Mouse (Mus musculus) erythroblast, embryonic 14.5 days (primary cell): ENCODE results near the gene Prm2. TPM values are rescaled to one million over a fixed set of nuclear protein-coding genes. Genes with fewer than 3 reads are reported as not detected.
"Not testable (repeated sequence)": the region's sequence is repeated elsewhere in the genome, so short reads cannot be mapped to it uniquely, and the experiment has no call there.

Experiments used
- H3K27me3 ChIP-seq: 2 replicates; pipeline ENCODE4 v1.6.1; 2012; ENCODE audit warnings: inconsistent platforms; ENCODE audit not compliant: control insufficient read depth
- H3K36me3 ChIP-seq: 2 replicates; pipeline ENCODE4 v1.6.1; 2012; ENCODE audit warnings: mild to moderate bottlenecking, inconsistent platforms; ENCODE audit not compliant: control insufficient read depth
- H3K4me1 ChIP-seq: 2 replicates; pipeline ENCODE4 v1.6.1; 2012; ENCODE audit warnings: inconsistent platforms; ENCODE audit not compliant: control insufficient read depth
- H3K4me3 ChIP-seq: replicated peaks from 2 replicates; pipeline ENCODE3; 2012; ENCODE audit warnings: moderate library complexity, mild to moderate bottlenecking, inconsistent platforms
- H3K9me3 ChIP-seq: 2 replicates; pipeline ENCODE4 v1.6.1; 2012; ENCODE audit warnings: low read length, inconsistent platforms, mixed read lengths; ENCODE audit not compliant: control insufficient read depth
- GATA1 ChIP-seq: IDR thresholded peaks from 2 replicates; pipeline ENCODE4 v1.6.1; 2012; ENCODE audit warnings: low read length, inconsistent platforms, mixed read lengths
- TAL1 ChIP-seq: IDR thresholded peaks from 3 replicates; pipeline ENCODE4 v1.6.1; 2012; ENCODE audit warnings: low read length, inconsistent platforms, mixed read lengths
- polyA plus RNA-seq: library from polyadenylated mRNA; stranded (reverse); fragments of >175 nt; gene quantifications from 2 replicates; pipeline ENCODE4 v1.2.3, GENCODE M21; 2012

Prm2 gene
- polyA plus RNA-seq, 1 experiment: not detected

- Histone ChIP-seq H3K9me3 (no peaks in the 10 kb centered on the region), H3K4me1 (peaks cover 8% of the 10 kb centered on the region), H3K36me3 (no peaks in the 10 kb centered on the region), H3K27me3 (no peaks in the 10 kb centered on the region), H3K4me3 (no peak overlapping the region)
- no peak for TF ChIP-seq TAL1
- TF ChIP-seq GATA1: no peak
Measured at GRCm38 (mm10) chr16:10818579-10819135, 22.7 kb upstream of the Prm2 start.

DNA sequence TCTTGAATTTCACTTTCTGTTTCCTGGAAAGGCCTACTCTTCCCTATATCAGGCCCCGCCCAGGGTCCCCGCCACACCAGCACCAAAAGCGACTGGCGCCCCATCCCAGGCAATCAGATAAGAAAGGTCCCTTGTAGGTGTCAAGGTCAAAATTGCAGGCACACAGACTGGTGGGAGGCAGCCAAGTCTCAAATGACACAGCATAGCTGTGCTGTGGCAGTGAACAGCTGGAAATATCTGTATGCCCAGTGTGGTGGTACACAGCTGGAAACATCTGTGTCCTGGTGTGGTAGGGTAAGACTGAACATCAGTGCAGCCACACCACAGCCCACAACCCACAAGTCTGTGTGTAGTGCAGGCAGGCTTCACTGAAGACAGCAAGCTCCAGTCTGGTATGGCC, 18.9 kb upstream of the Prm2 start:
- Histone ChIP-seq H3K4me1 (peaks cover 8% of the 10 kb centered on the region), H3K9me3 (no peaks in the 10 kb centered on the region), H3K27me3 (peaks cover 4% of the 10 kb centered on the region), H3K36me3 (no peaks in the 10 kb centered on the region), H3K4me3 (no peak overlapping the region)
- TF ChIP-seq TAL1: no peak
- TF ChIP-seq GATA1: peak; percentile 31; the same call in 1 of the 2 replicates

DNA sequence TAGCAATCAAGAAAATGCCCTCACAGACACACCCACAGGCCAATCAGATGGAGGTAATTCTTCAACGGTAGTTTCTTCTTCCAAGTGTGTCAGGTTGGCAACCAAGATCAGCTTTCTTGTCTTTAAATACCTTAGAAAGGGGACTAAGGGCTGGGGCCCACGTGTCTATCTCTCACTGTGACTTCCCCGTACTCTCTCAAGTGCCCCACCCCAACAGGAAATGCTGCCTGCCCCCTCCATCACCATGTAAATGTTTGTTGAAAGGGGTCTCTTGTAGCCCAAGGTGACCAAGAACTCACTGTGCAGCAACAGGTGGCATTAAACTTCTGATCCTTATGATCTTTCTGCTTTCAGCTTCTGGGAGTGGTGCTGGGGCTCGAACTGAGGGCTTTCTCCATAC, 17.8 kb upstream of the Prm2 start:
- no peak overlapping the region for H3K4me3 ChIP-seq
- no peaks in the 10 kb centered on the region for H3K36me3 ChIP-seq
- TF ChIP-seq TAL1: no peak
- TF ChIP-seq GATA1: no peak
- H3K4me1 ChIP-seq: peaks cover 8% of the 10 kb centered on the region
- H3K27me3 ChIP-seq: peaks cover 4% of the 10 kb centered on the region
- H3K9me3 ChIP-seq: no peaks in the 10 kb centered on the region

DNA sequence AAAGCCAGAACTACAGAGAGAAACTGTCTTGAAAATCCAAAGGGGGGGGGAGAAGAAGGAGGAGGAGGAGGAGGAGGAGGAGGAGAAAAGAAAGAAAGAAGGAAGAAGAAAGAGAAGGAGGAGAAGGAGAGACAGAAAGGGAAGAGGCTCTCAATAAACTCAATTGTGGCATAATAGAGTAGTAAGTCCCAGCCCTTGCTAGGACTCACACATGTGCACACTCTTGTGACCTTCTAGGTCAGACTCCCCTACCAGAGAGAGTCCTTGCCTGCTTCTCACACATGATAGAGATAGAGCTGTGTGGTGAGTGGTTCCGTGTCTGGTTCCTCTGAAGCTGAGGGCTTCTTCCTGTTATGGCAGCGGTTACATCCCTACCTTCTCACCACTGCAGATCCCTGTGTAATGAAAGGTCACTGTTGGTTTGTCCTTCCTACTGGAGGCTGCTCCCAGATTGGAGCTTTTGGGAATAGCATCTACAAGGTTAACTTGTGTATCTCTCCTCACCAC, 17.0 kb upstream of the Prm2 start, which contains the start of gene Gm11172:
Gene Gm11172, plus strand, starts transcription at position 51 of the 507 bp plus-strand sequence.
- no peaks in the 10 kb centered on the region for H3K9me3 ChIP-seq
- no peaks in the 10 kb centered on the region for H3K36me3 ChIP-seq
- H3K4me3 ChIP-seq: no peak within 1 kb of the TSS
- no peak for TF ChIP-seq GATA1
- H3K27me3 ChIP-seq: peaks cover 4% of the 10 kb centered on the region
- peaks cover 8% of the 10 kb centered on the region for H3K4me1 ChIP-seq

- H3K27me3 ChIP-seq: peaks cover 4% of the 10 kb centered on the region
- H3K9me3 ChIP-seq: no peaks in the 10 kb centered on the region
- H3K4me1 ChIP-seq: peaks cover 8% of the 10 kb centered on the region
- H3K4me3 ChIP-seq: no peak overlapping the region
- no peaks in the 10 kb centered on the region for H3K36me3 ChIP-seq
- TF ChIP-seq TAL1 (no peak), GATA1 (no peak)
Measured at GRCm38 (mm10) chr16:10810376-10810775, 14.4 kb upstream of the Prm2 start.

- H3K4me1 ChIP-seq: peaks cover 1% of the 10 kb centered on the region; the same call in 1 of the 2 replicates
- H3K27me3 ChIP-seq: peaks cover 3% of the 10 kb centered on the region
- no peaks in the 10 kb centered on the region for H3K9me3 ChIP-seq
- TF ChIP-seq GATA1 (no peak), TAL1 (no peak)
- no peak within 1 kb of the TSS for H3K4me3 ChIP-seq
- no peaks in the 10 kb centered on the region for H3K36me3 ChIP-seq
Measured at GRCm38 (mm10) chr16:10805789-10806527, 10.0 kb upstream of the Prm2 start, which contains the start of gene Prm1. Prm1 (minus strand) TSS chr16:10805839.

- H3K4me1 ChIP-seq, H3K4me3 ChIP-seq, H3K9me3 ChIP-seq, H3K36me3 ChIP-seq, H3K27me3 ChIP-seq: not testable (repeated sequence)
Measured at GRCm38 (mm10) chr16:10802420-10802819, 6.5 kb upstream of the Prm2 start.

DNA sequence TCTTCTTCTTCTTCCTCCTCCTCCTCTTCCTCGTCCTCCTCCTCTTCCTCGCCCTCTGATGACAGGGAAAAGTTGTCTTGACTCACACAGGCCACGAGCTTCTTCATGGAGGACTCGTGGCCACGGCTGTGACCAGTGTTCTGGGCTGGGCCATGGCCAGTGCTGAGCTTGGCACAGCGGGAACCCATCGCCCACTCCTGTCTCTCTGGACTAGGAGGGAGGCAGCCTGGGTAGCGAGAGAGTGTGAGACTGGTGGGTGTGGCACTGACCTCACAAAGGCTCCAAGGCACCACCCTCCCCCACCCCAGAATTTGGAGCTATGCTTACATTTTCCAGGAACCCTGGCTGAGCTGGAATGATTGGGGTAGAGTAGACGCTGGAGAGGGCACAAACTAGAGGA, 5.2 kb downstream of the Prm2 start, which contains the start of gene Prm3:
Gene Prm3, minus strand, starts transcription at position 213 of the 400 bp plus-strand sequence.
- H3K27me3 ChIP-seq: peaks cover 16% of the 10 kb centered on the region
- no peaks in the 10 kb centered on the region for H3K36me3 ChIP-seq
- H3K4me3 ChIP-seq: no peak within 1 kb of the TSS
- peaks cover 11% of the 10 kb centered on the region for H3K4me1 ChIP-seq
- no peaks in the 10 kb centered on the region for H3K9me3 ChIP-seq
- no peak for TF ChIP-seq TAL1
- no peak for TF ChIP-seq GATA1

DNA sequence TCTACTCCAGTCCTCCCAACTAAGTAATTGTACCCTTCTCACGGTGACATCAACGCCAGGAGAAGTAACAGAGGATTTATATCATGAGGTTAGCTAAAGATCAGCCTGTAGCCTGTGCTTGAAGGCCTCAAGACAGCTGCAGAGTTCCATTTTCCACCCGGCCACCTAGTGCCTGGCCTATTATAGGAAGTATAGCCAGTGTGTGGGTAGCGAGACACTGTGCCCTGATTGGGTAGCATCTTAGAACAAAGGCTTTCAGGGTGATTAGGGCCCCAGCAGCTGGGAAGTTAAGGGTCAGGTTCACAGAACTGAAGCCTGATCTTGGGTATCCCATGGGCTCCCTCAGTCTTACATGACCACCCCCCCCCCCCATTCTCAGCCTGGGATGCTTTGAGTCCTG, 7.1 kb downstream of the Prm2 start:
- H3K9me3 ChIP-seq: peaks cover 7% of the 10 kb centered on the region; the same call in 1 of the 2 replicates
- H3K4me3 ChIP-seq: no peak overlapping the region
- no peaks in the 10 kb centered on the region for H3K36me3 ChIP-seq
- TF ChIP-seq TAL1 (no peak), GATA1 (no peak)
- peaks cover 26% of the 10 kb centered on the region for H3K4me1 ChIP-seq
- peaks cover 22% of the 10 kb centered on the region for H3K27me3 ChIP-seq
